Mouse (Mus musculus) adipose tissue, adult 10 weeks (tissue): Measurements from ENCODE around the gene Guca2a. TPM values are rescaled to one million over a fixed set of nuclear protein-coding genes. Genes with fewer than 3 reads are reported as not detected.

Experiments
- polyA plus RNA-seq: library from polyadenylated mRNA; stranded (reverse); fragments of 350-450 nt; fragmentation: Illumina TruSeq; extraction: RNeasy Lipid Tissue Mini Kit (QIAGEN cat#74804); gene quantifications from one replicate; pipeline ENCODE4 v1.2.3, GENCODE M21; 2014; ENCODE audit warnings: low read depth, low replicate concordance

The Guca2a gene
- polyA plus RNA-seq = not detected

DNA sequence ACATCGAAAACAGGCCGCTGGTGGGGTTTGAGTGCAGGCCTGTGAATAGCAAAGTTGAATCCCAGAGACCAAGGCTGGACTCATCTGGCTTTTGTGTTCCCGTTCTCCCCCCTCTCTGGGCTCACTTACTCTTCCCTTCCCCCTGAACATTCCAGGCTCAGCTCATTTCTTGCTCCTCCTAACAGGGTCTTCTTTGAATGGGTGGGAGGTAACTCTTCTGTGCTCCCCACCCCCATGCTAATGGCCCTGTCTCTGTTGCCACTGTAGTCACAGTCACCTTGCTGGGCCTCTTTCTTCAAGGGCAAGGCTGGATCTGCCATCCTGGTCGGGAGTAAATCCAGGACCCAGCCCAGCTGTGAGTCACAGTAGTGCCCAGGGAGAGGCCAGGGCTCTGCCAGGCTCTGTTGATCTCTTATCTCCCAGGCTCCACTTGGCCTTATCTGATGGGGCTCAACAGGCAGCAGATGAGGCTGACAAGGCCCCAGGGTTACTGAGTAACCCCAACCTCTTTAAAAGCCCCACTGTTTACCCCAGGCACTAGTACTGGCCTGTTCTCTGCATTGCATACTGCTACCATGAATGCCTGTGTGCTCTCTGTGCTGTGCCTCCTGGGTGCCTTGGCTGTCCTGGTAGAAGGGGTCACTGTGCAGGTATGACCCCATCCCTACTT, at the start of gene Guca2a:
TSS of gene Guca2a (plus strand) at position 529 of the 670 bp plus-strand sequence.

DNA sequence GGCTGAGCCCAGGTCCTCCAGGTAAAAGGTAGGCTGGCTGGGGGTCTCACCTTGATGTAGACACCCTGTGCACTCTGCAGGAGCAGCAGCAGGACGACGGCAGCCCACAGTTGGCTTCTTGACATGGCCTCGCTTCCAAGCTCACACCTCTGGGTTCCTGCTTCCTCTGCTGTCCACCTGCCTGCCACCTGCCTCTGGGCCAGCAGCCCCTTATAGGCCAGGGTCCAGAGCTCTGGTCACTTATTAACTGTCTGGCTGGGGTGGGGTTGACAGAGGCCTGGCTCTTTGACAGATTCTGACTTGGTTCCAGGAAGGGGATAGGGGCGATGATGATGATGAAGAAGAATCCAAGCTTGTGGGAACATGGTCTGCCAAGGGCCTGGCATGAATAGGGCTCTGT, 21.2 kb downstream of the Guca2a start, which contains the start of gene Guca2b:
TSS of gene Guca2b (minus strand) at position 224 of the 400 bp plus-strand sequence.

Other genes starting within 250 kb of the Guca2a start
- 16.1 TPM for gene Ccdc30, start 222.2 kb upstream of the Guca2a start, polyA plus RNA-seq
- 15.9 TPM for gene Ppcs, start 215.3 kb upstream of the Guca2a start, polyA plus RNA-seq
- gene Zmynd12, start 214.9 kb upstream of the Guca2a start, polyA plus RNA-seq = 2.6 TPM
- gene Rimkla, start 145.1 kb upstream of the Guca2a start, polyA plus RNA-seq = 0.52 TPM
- gene Foxj3, start 100.7 kb upstream of the Guca2a start, polyA plus RNA-seq = 23.3 TPM
- gene Frg2f1, start 98.2 kb upstream of the Guca2a start, polyA plus RNA-seq = 14.2 TPM
- gene Guca2b, start 21.2 kb downstream of the Guca2a start, polyA plus RNA-seq = 1.3 TPM
- gene Hivep3, start 96.1 kb downstream of the Guca2a start, polyA plus RNA-seq = 17.6 TPM